Mouse (Mus musculus) spleen, adult 12 weeks (tissue): ENCODE measurements around the gene Rcor2.

Experiments used
- DNase-seq: peaks from one replicate; pipeline ENCODE4 v3.0.0; 2022; ENCODE audit warnings: low spot score

Rcor2 gene

GRCm38 (mm10) chr19:7267091-7267741 lies at the start of gene Rcor2:
Gene Rcor2 (plus strand): TSS chr19:7267325.
- DNase-seq = no peak

GRCm38 (mm10) chr19:7217926-7218267 lies 49.2 kb upstream of the Rcor2 start:
- DNase-seq = no peak

GRCm38 (mm10) chr19:7218753-7219152 lies 48.4 kb upstream of the Rcor2 start:
- DNase-seq = no peak

GRCm38 (mm10) chr19:7222196-7222595 lies 44.9 kb upstream of the Rcor2 start:
- DNase-seq = no peak

GRCm38 (mm10) chr19:7223488-7223887 lies 43.6 kb upstream of the Rcor2 start:
- DNase-seq = no peak

GRCm38 (mm10) chr19:7224253-7224652 lies 42.9 kb upstream of the Rcor2 start:
- no peak for DNase-seq

GRCm38 (mm10) chr19:7225096-7225690 lies 41.9 kb upstream of the Rcor2 start:
- no peak for DNase-seq

- DNase-seq = no peak
Observed at GRCm38 (mm10) chr19:7226511-7226914, 40.6 kb upstream of the Rcor2 start.

- peak; percentile 57 for DNase-seq
Observed at GRCm38 (mm10) chr19:7234537-7235221, 32.4 kb upstream of the Rcor2 start.

GRCm38 (mm10) chr19:7235461-7235860 lies 31.7 kb upstream of the Rcor2 start:
- DNase-seq = no peak

- no peak for DNase-seq
Observed at GRCm38 (mm10) chr19:7236011-7236410, 31.1 kb upstream of the Rcor2 start.

- no peak for DNase-seq
Observed at GRCm38 (mm10) chr19:7236742-7237141, 30.4 kb upstream of the Rcor2 start.

- no peak for DNase-seq
Observed at GRCm38 (mm10) chr19:7239574-7239973, 27.6 kb upstream of the Rcor2 start.

GRCm38 (mm10) chr19:7240291-7240690 lies 26.8 kb upstream of the Rcor2 start:
- DNase-seq = peak; percentile 31

- DNase-seq = peak; percentile 88
Observed at GRCm38 (mm10) chr19:7240782-7241690, 26.1 kb upstream of the Rcor2 start, which contains the start of gene Naa40. Gene Naa40 (minus strand): TSS chr19:7241183.

- no peak for DNase-seq
Observed at GRCm38 (mm10) chr19:7246021-7246420, 21.1 kb upstream of the Rcor2 start.

- DNase-seq = no peak
Observed at GRCm38 (mm10) chr19:7257881-7258280, 9.2 kb upstream of the Rcor2 start.

GRCm38 (mm10) chr19:7261476-7261875 lies 5.6 kb upstream of the Rcor2 start:
- DNase-seq = no peak

GRCm38 (mm10) chr19:7261964-7262363 lies 5.2 kb upstream of the Rcor2 start:
- no peak for DNase-seq

GRCm38 (mm10) chr19:7262592-7262991 lies 4.5 kb upstream of the Rcor2 start:
- DNase-seq = no peak

- peak; percentile 65 for DNase-seq
Observed at GRCm38 (mm10) chr19:7264088-7264765, 2.9 kb upstream of the Rcor2 start.
